Mouse (Mus musculus) liver, embryonic 14.5 days (tissue): ENCODE data around the gene Mup15. TPM values are rescaled to one million over a fixed set of nuclear protein-coding genes. Genes with fewer than 3 reads are reported as not detected.
"Not testable (repeated sequence)": the region's sequence is repeated elsewhere in the genome, so short reads cannot be mapped to it uniquely, and the experiment has no call there.

Experiments used
- ATAC-seq: fragments of 200-750 bp; cut with Nextera tagmentation; 2 replicates; pipeline ENCODE4 v1.8.0; 2017; ENCODE audit warnings: moderate number of reproducible peaks, mild to moderate bottlenecking, moderate library complexity; ENCODE audit not compliant: insufficient read depth
- DNase-seq, 3 experiments: peaks; one replicate each; pipeline ENCODE4 v3.0.0-alpha.2; 2012 to 2013; ENCODE audit warnings: low read depth in 3 of 3, low spot score in 3 of 3
- H3K27ac ChIP-seq: fragments of 300-500 bp; sonication (generic); 2 replicates; pipeline ENCODE4 v1.5.1; 2014; ENCODE audit warnings: moderate library complexity, mild to moderate bottlenecking, control low read depth, inconsistent platforms
- H3K27me3 ChIP-seq: fragments of 300-500 bp; sonication (generic); 2 replicates; pipeline ENCODE4 v1.6.1; 2014; ENCODE audit warnings: mild to moderate bottlenecking, low read length, moderate library complexity; ENCODE audit not compliant: control insufficient read depth, insufficient read depth
- H3K36me3 ChIP-seq: fragments of 300-500 bp; sonication (generic); replicated peaks from 2 replicates; pipeline ENCODE4 v1.6.1; 2014; ENCODE audit warnings: low read depth; ENCODE audit not compliant: control insufficient read depth, insufficient read depth
- H3K4me1 ChIP-seq, 2 experiments: fragments of 200-500 bp in 1 of 2; fragments of 300-500 bp in 1 of 2; sonication (generic) in 1 of 2; replicated peaks; 2 replicates each; pipeline ENCODE4 v1.6.1; 2012 to 2014; ENCODE audit warnings: antibody characterized with exemption in 1 of 2, inconsistent platforms in 1 of 2, low read length in 1 of 2; ENCODE audit not compliant: control insufficient read depth in 2 of 2, insufficient read depth in 2 of 2
- H3K4me2 ChIP-seq: fragments of 300-500 bp; sonication (generic); 2 replicates; pipeline ENCODE4 v1.6.1; 2014; ENCODE audit warnings: low read depth, mild to moderate bottlenecking, control low read depth, moderate library complexity
- H3K4me3 ChIP-seq, 2 experiments: fragments of 200-500 bp in 1 of 2; fragments of 300-500 bp in 1 of 2; sonication (generic) in 1 of 2; 2 replicates each; pipeline ENCODE4 v1.5.1; 2012 to 2014; ENCODE audit warnings: low read depth in 2 of 2, low read length in 2 of 2, mild to moderate bottlenecking in 2 of 2, control low read depth in 1 of 2, inconsistent platforms in 1 of 2, moderate library complexity in 1 of 2; ENCODE audit not compliant: insufficient read depth in 1 of 2
- H3K9ac ChIP-seq: fragments of 300-500 bp; sonication (generic); replicated peaks from 2 replicates; pipeline ENCODE4 v1.6.1; 2014; ENCODE audit warnings: mild to moderate bottlenecking, control low read depth, moderate library complexity
- H3K9me3 ChIP-seq: fragments of 300-500 bp; sonication (generic); 2 replicates; pipeline ENCODE4 v1.6.1; 2016; ENCODE audit warnings: low read length, mixed read lengths; ENCODE audit not compliant: control insufficient read depth
- WGBS: fragments of 180-500 bp; shearing (Covaris S2); extraction: QIAGEN DNeasy Blood & Tissue Kit; methylation state at CpG from one replicate; pipeline ENCODE4 v1.1.7; 2014; ENCODE audit not compliant: insufficient replicate concordance; 5-methylcytosine and 5-hydroxymethylcytosine counted together
- polyA plus RNA-seq, 2 experiments: library from polyadenylated mRNA; depleted of rRNA in 1 of 2; stranded (reverse) in 1 of 2; unstranded in 1 of 2; fragments of >200 nt; fragmentation: Nextera tagmentation in 1 of 2; extraction: Ambion mirVana in 1 of 2; gene quantifications; 2 replicates each; pipeline versions ENCODE4 v1.2.1 to v1.2.3; 2012 to 2014

The Mup15 gene
- polyA plus RNA-seq (2012; rRNA removed) (not detected in 2 replicates), polyA plus RNA-seq (2014; fragmentation: Nextera tagmentation; extraction: Ambion mirVana) (not detected in 2 replicates)

DNA sequence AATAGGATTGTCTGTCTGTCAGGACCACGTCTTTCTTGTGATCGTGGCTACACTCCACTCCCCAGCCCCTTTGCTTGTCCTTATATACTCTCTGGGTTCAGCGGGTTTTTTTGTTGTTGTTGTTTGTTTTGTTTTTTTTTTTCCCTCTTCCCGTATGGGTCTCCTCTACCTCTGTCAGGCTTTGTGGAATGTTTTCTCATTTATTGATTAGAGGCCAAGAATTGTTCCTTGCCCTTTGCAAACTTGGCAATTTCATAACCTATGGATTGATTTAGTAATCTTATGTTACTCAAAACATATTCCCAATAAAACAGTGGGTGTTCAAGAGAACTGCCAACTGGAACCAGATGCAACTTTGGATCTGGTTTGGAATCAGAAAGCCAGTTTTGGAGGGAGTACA, at the start of gene Mup15:
Mup15 (minus strand) TSS at position 101 of the 400 bp plus-strand sequence.
- no CpG with 5 or more reads among the region's 4 CpGs for WGBS
- H3K4me2 ChIP-seq, H3K27me3 ChIP-seq, H3K36me3 ChIP-seq, H3K27ac ChIP-seq, DNase-seq, H3K9me3 ChIP-seq, ATAC-seq, H3K4me1 ChIP-seq, H3K4me3 ChIP-seq, H3K9ac ChIP-seq: not testable (repeated sequence)

Other genes with a start within 250 kb of the Mup15 start
- not detected in 2 replicates for gene Mup13, start 211.5 kb downstream of the Mup15 start, polyA plus RNA-seq (2012; rRNA removed)
- gene Mup13, start 211.5 kb downstream of the Mup15 start, polyA plus RNA-seq (2014; fragmentation: Nextera tagmentation; extraction: Ambion mirVana): not detected in 2 replicates
- gene Mup14, start 135.7 kb downstream of the Mup15 start, polyA plus RNA-seq (2012; rRNA removed): not detected in 2 replicates
- gene Mup14, start 135.7 kb downstream of the Mup15 start, polyA plus RNA-seq (2014; fragmentation: Nextera tagmentation; extraction: Ambion mirVana): not detected in 2 replicates
- gene Mup16, start 79.8 kb upstream of the Mup15 start, polyA plus RNA-seq (2012; rRNA removed): not detected in 2 replicates
- not detected in 2 replicates for gene Mup16, start 79.8 kb upstream of the Mup15 start, polyA plus RNA-seq (2014; fragmentation: Nextera tagmentation; extraction: Ambion mirVana)
- gene Mup17, start 156.1 kb upstream of the Mup15 start, polyA plus RNA-seq (2012; rRNA removed): not detected in 2 replicates
- gene Mup17, start 156.1 kb upstream of the Mup15 start, polyA plus RNA-seq (2014; fragmentation: Nextera tagmentation; extraction: Ambion mirVana): not detected in 2 replicates
- gene Mup18, start 234.4 kb upstream of the Mup15 start, polyA plus RNA-seq (2012; rRNA removed): not detected in 2 replicates
- gene Mup18, start 234.4 kb upstream of the Mup15 start, polyA plus RNA-seq (2014; fragmentation: Nextera tagmentation; extraction: Ambion mirVana): not detected in 2 replicates